Mouse (Mus musculus): ENCODE measurements at regions not wholly inside any gene's neighbourhood (a gene's known extent, or its start where the extent isn't known, plus 50 kb on each side); places are given as distances from the start of the nearest gene placed in this dataset.

GRCm38 (mm10) chr2:171969311-171969905, 73.9 kb downstream of the Cbln4 start:
- no peak for TF ChIP-seq CTCF (IDR thresholded peaks at IDR 0.05; ENCODE audit: low read depth)
- no peak for TF ChIP-seq EP300 (IDR thresholded peaks at IDR 0.05; ENCODE audit: low read depth)

All from liver, embryonic 14.5 days (tissue).